Mouse (Mus musculus) limb, embryonic 14.5 days (tissue): Measurements from ENCODE around the gene Tent4a. TPM values are rescaled to one million over a fixed set of nuclear protein-coding genes. Genes with fewer than 3 reads are reported as not detected.
A peak's percentile ranks its signal among the peaks of the same experiment; 100 is the strongest.

Experiments
- ATAC-seq: fragments of 200-750 bp; cut with Nextera tagmentation; 2 replicates; pipeline ENCODE4 v1.8.0; 2017; ENCODE audit warnings: low read depth, moderate number of reproducible peaks, moderate TSS enrichment; ENCODE audit not compliant: low FRiP score
- DNase-seq: peaks from one replicate; pipeline ENCODE4 v3.0.0-alpha.2; 2015; ENCODE audit warnings: low spot score
- H3K27ac ChIP-seq: fragments of 300-500 bp; sonication (generic); replicated peaks from 2 replicates; pipeline ENCODE4 v1.5.1; 2014; ENCODE audit warnings: low read depth, mild to moderate bottlenecking, low read length, moderate library complexity, mixed read lengths
- H3K27me3 ChIP-seq: fragments of 300-500 bp; sonication (generic); 2 replicates; pipeline ENCODE4 v1.6.1; 2014; ENCODE audit warnings: low read length, mixed read lengths; ENCODE audit not compliant: control insufficient read depth, insufficient read depth
- H3K36me3 ChIP-seq: fragments of 300-500 bp; sonication (generic); 2 replicates; pipeline ENCODE4 v1.6.1; 2014; ENCODE audit warnings: mild to moderate bottlenecking, low read length, moderate library complexity, mixed read lengths; ENCODE audit not compliant: control insufficient read depth, insufficient read depth
- H3K4me1 ChIP-seq: fragments of 300-500 bp; sonication (generic); 2 replicates; pipeline ENCODE4 v1.6.1; 2014; ENCODE audit warnings: antibody characterized with exemption, low read length, mixed read lengths; ENCODE audit not compliant: control insufficient read depth, insufficient read depth
- H3K4me2 ChIP-seq: fragments of 300-500 bp; sonication (generic); replicated peaks from 2 replicates; pipeline ENCODE4 v1.6.1; 2014; ENCODE audit warnings: low read depth, mild to moderate bottlenecking, low read length, moderate library complexity; ENCODE audit not compliant: severe bottlenecking
- H3K4me3 ChIP-seq: fragments of 300-500 bp; sonication (generic); replicated peaks from 2 replicates; pipeline ENCODE4 v1.5.1; 2014; ENCODE audit warnings: low read length
- H3K9ac ChIP-seq: fragments of 300-500 bp; sonication (generic); 2 replicates; pipeline ENCODE4 v1.6.1; 2014; ENCODE audit warnings: mild to moderate bottlenecking, low read depth, low read length, moderate library complexity; ENCODE audit not compliant: severe bottlenecking
- H3K9me3 ChIP-seq: fragments of 300-500 bp; sonication (generic); 2 replicates; pipeline ENCODE4 v1.6.1; 2016; ENCODE audit warnings: low read length; ENCODE audit not compliant: control insufficient read depth
- POLR2A ChIP-seq: fragments of 200-500 bp; IDR thresholded peaks from 2 replicates; pipeline ENCODE4 v1.8.0; 2012; ENCODE audit warnings: inconsistent platforms, mild to moderate bottlenecking, moderate library complexity, borderline replicate concordance; ENCODE audit not compliant: insufficient read depth, insufficient read length; ENCODE audit errors: extremely low read depth
- WGBS: fragments of 180-500 bp; shearing (Covaris S2); extraction: QIAGEN DNeasy Blood & Tissue Kit; methylation state at CpG from one replicate; pipeline ENCODE4 v1.1.7; 2014; 5-methylcytosine and 5-hydroxymethylcytosine counted together
- polyA plus RNA-seq, 2 experiments: library from polyadenylated mRNA; depleted of rRNA in 1 of 2; stranded (reverse) in 1 of 2; unstranded in 1 of 2; fragments of >200 nt; fragmentation: Nextera tagmentation in 1 of 2; extraction: Ambion mirVana in 1 of 2; gene quantifications; 2 replicates each; pipeline versions ENCODE4 v1.2.1 to v1.2.3; 2012 to 2014

The Tent4a gene
- polyA plus RNA-seq, 2 experiments: 8.7 to 25.7 TPM

DNA sequence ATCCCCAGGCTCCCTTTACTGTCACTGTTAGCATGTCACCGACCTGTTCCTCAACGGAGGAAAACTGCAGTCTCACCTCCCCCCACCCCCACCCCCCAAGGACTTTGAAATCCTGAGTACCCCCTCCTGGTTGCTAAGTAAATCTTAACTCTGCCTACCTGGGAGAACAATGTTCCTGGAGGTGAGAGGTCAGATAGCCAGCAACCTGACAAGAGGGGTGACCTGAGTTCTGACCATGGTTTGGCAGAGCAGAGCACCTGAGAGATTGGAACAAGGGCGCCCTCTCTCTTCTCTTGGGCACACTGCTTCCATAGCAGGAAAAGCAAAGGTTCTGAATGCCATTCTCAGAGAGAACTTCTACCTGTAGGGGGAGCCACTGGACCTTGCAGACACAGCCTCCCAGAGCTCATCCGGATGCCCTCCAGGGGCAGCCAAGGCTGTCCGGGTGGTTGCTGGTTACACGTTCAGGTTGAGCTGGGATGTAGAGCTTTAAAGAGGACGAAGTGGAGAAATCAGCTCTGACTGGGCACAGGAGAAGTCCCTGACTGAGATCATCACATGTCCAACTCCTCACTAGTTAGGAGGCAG is 41.4 kb downstream of the Tent4a start:
- Histone ChIP-seq H3K4me1 (peaks cover 5% of the 10 kb centered on the region), H3K27ac (no peak overlapping the region), H3K9ac (no peak overlapping the region), H3K27me3 (0 out of 2 replicates have a peak, but pooled peaks cover 6% of the 10 kb centered on the region), H3K9me3 (no peaks in the 10 kb centered on the region), H3K4me3 (no peak overlapping the region), H3K36me3 (peaks cover 17% of the 10 kb centered on the region), H3K4me2 (no peak overlapping the region)
- WGBS: 38% methylated on average over 7 of the region's 7 CpGs
- ATAC-seq (no peak), DNase-seq (peak; percentile 59)
- TF ChIP-seq POLR2A: no peak

DNA sequence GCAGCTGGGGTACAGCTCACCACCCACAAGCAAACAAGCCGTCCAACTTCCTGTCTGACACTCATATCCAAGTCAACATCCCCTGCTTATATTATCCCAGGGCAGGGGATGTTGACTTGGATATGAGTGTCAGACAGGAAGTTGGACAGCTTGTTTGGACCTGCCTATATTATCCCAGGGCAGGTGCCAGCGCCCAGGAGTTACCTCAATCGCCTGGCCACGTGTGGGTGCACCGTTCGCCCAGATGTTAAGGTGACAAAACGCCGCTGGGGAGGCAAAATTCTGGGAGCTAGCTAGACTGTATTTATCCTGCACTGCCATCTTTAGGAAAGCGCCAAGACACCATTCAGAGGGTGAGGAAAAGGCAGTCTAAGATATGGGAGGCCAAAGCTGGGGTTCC is 44.6 kb downstream of the Tent4a start:
- TF ChIP-seq POLR2A: no peak
- Histone ChIP-seq H3K27me3 (0 out of 2 replicates have a peak, but pooled peaks cover 6% of the 10 kb centered on the region), H3K4me2 (no peak overlapping the region), H3K4me3 (no peak overlapping the region), H3K4me1 (peaks cover 7% of the 10 kb centered on the region), H3K27ac (no peak overlapping the region), H3K9ac (no peak overlapping the region), H3K9me3 (no peaks in the 10 kb centered on the region), H3K36me3 (no peaks in the 10 kb centered on the region)
- ATAC-seq (no peak), DNase-seq (no peak)
- WGBS: 69% methylated on average over 9 of the region's 9 CpGs

DNA sequence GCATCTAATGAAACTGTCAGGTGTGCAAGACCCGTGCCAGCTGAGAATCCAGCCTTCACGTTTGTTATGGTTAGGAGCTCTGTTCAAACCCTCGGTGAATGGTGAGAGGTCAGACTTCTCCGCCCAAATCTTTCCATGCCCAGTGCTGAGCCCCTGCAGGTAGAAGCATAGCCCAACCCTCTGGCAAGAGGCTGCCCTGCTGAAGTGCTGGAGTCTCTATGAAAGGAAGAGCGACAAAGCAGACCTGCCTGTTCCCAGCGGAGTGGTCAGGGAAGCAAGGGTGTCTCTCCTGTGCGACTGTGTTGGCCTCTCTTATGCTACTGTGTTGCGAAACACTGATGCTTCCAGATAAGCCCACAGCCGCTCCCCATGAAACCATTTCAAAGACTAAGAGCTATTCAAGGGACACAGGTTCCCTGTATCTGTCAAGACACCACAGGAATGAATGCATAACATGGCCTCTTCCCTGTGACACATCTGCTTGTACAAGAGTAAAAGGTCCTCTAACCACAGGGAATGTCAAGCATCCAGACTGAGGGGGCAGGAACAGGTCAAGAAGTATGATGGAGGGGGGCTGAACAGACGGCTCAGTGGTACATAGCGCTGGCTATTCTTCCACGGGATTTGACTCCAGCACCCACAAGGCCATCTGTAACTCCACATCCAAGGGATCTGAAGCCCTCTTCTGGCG is 45.7 kb downstream of the Tent4a start:
- no peak for ATAC-seq
- Histone ChIP-seq H3K4me2 (no peak overlapping the region), H3K27me3 (peaks cover 16% of the 10 kb centered on the region; the same call in 1 of the 2 replicates), H3K9me3 (no peaks in the 10 kb centered on the region), H3K9ac (no peak overlapping the region; the same call in 1 of the 2 replicates), H3K4me1 (peaks cover 7% of the 10 kb centered on the region), H3K36me3 (no peaks in the 10 kb centered on the region), H3K27ac (no peak overlapping the region), H3K4me3 (no peak overlapping the region)
- WGBS: 39% methylated on average over 13 of the region's 13 CpGs
- no peak for DNase-seq
- no peak for TF ChIP-seq POLR2A

DNA sequence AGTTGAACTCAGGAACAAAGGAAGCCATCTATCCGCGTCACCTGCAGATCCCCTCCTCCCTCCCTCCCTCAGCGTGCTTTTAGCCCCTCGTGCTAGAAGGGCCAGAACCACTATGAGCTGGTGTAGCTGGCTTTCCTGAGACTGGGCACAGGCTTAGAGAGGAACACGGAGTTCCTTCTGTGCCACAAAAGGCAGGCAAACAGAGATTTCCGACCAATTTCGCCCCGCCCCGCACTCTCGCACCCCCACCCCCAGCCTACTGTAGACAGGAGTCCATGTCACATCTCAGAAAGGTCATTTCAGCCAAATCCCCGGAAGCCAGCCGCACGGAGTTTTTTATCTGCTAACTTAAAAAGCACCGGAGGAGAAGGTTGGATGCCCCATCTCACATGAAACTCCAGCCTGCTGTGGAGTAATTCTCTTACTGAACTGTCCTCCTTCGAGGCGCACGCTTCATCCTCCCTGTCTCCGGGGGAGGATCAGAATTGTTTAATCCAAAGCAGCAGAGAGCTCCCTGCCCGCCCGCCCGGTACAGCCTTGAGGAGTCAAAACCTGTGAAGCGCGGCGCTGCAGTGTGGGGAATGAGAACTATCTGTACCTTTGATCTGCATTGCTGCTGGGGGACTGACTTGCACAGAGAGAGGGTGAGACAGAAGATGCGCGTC is 46.7 kb downstream of the Tent4a start:
- no peak for TF ChIP-seq POLR2A
- no peak for DNase-seq
- H3K27me3 ChIP-seq: peaks cover 25% of the 10 kb centered on the region

DNA sequence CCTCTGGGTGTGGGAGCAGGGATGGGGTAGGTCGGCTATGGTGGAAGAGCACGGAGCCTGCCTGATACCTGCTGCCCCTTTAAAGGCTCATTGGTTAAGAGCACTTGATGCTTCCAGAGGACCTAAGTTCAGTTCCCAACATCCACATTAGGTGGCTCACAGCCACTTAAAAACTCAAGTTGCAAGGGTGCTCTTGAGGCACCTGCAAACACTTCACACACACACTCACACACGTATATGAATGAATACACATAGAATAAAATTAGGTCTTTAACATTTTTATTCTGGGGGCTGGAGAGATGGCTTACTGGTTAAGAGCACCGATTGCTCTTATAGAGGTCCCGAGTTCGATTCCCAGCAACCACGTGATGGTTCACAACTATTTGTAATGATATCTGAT is 47.3 kb downstream of the Tent4a start:
- Histone ChIP-seq H3K27me3 (peaks cover 28% of the 10 kb centered on the region), H3K27ac (no peak overlapping the region), H3K9ac (no peak overlapping the region), H3K4me2 (no peak overlapping the region), H3K36me3 (no peaks in the 10 kb centered on the region), H3K4me3 (no peak overlapping the region), H3K4me1 (peaks cover 7% of the 10 kb centered on the region), H3K9me3 (no peaks in the 10 kb centered on the region)
- no peak for TF ChIP-seq POLR2A
- DNase-seq (no peak), ATAC-seq (no peak)
- 84% methylated on average over 7 of the region's 7 CpGs for WGBS

More for the DNA sequence above, 46.7 kb downstream of the Tent4a start:
- 2% methylated on average over 26 of the region's 26 CpGs for WGBS
- Histone ChIP-seq H3K27ac (no peak overlapping the region), H3K4me2 (peak overlapping the region; percentile 44), H3K9ac (peak overlapping the region; percentile 43), H3K4me1 (peaks cover 7% of the 10 kb centered on the region), H3K9me3 (no peaks in the 10 kb centered on the region), H3K4me3 (peak overlapping the region; percentile 24), H3K36me3 (no peaks in the 10 kb centered on the region)
- ATAC-seq: no peak
